Mouse (Mus musculus): Measurements from ENCODE around the gene Klrg1. TPM values are rescaled to one million over a fixed set of nuclear protein-coding genes. Genes with fewer than 3 reads are reported as not detected.

Gene Klrg1
- 0.32 and 0.62 TPM in 2 replicates for polyA plus RNA-seq (2012; rRNA removed; ENCODE audit: low replicate concordance)

GRCm38 (mm10) chr6:122282782-122283181 lies at the start of gene Klrg1:
Klrg1 (minus strand) TSS chr6:122282882.

GRCm38 (mm10) chr6:122308505-122309393 lies 26.1 kb upstream of the Klrg1 start, which contains the start of gene M6pr:
M6pr (plus strand) TSS chr6:122308720.

Other genes with a start within 250 kb of the Klrg1 start
- 44.6 and 71.4 TPM in 2 replicates for gene M6pr, start 25.8 kb upstream of the Klrg1 start, polyA plus RNA-seq (2012; rRNA removed; ENCODE audit: low replicate concordance)
- 38.8 and 50.3 TPM in 2 replicates for gene Phc1, start 57.7 kb upstream of the Klrg1 start, polyA plus RNA-seq (2012; rRNA removed; ENCODE audit: low replicate concordance)
- 0.26 and 0.29 TPM in 2 replicates for gene Rimklb, start 215.9 kb upstream of the Klrg1 start, polyA plus RNA-seq (2012; rRNA removed; ENCODE audit: low replicate concordance)
- 325 and 525 TPM in 2 replicates for gene Mfap5, start 223.0 kb upstream of the Klrg1 start, polyA plus RNA-seq (2012; rRNA removed; ENCODE audit: low replicate concordance)

Data from mammary gland, adult 2 months (tissue).